Mouse (Mus musculus) kidney, adult 2 months (tissue): ENCODE results near the gene Cog2.

Experiments used
- CTCF ChIP-seq: fragments of 200-500 bp; conservative IDR thresholded peaks from 2 replicates; pipeline ENCODE4 v1.5.1; 2011; ENCODE audit warnings: low read depth, mild to moderate bottlenecking, control low read depth, low read length, moderate library complexity, mixed read lengths; ENCODE audit not compliant: insufficient read depth, insufficient read length
- POLR2A ChIP-seq: fragments of 200-500 bp; IDR thresholded peaks from one replicate; pipeline ENCODE4 v1.6.1; 2011; ENCODE audit warnings: low read depth, low read length, control low read depth

GRCm38 (mm10) chr8:124496871-124497270, 23.7 kb upstream of the Cog2 start:
- TF ChIP-seq CTCF, result no peak
- no peak for TF ChIP-seq POLR2A
